Comparison of ENCODE assay signal across 17 mouse cellular contexts in the genomic region with DNA sequence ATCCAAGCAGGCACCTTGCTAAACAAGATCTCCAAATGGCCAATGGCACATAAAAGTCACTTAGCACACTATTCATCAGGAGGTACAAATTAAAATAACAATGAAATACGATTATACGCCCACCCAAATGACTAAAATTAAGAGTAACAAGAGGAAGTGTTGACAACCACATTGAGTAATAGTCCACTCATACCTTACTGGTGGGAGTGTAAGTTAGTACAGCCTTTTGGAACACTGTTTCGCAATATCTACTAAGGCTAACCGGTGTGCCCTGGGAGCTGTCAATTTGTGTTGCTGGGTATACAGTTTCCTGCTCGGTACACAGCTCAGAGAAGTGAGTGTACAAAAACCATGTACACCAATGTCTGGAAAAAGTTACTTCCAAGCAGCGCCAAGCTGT.
DNase-seq lines count a peak whose midpoint lies in the region.
"Had no signal": no experiment of that assay in that cellular context is flagged by ENCODE, and none has a peak within 500 bp of the region (broad histone marks: within the 10 kb centered on the region; RNA-seq: fewer than 3 reads in every experiment).

No protein-coding gene starts in this region.

- DNase-seq in heart, adult 11 months, result peak; percentile 7
- DNase-seq in heart, adult 18-20 months, result no peak
- peak; percentile 68 for DNase-seq in lung, postnatal 36 days
- no peak for DNase-seq in lung, postnatal 4 days
- DNase-seq in fibroblast of lung, adult 2 months (ENCODE audit: low read depth), result peak; percentile 39
- peak; percentile 17 for DNase-seq in yolk sac, embryonic 10.5 days (ENCODE audit: low spot score)
- DNase-seq in embryo, embryonic 11 days, result no peak
- DNase-seq in spleen, postnatal 14 days (ENCODE audit: low spot score in 2 of 2), result no peak
- DNase-seq: adrenal gland, adult 2 months; cerebellum, postnatal 10 days; forebrain, postnatal 0 days; heart, postnatal 36 days; kidney, adult 2 months; kidney, postnatal 14 days; lung, embryonic 14.5 days; right cerebral cortex, postnatal 25 days; thymus, postnatal 4 days had no signal

Comparison
In these comparisons a context has a peak if more than half of its experiments do, and no peak if none do; other contexts are left out.
1. DNase-seq: peak in heart, adult 11 months (single experiment), lung, postnatal 36 days (single experiment), fibroblast of lung, adult 2 months (single experiment) and yolk sac, embryonic 10.5 days (single experiment); none in heart, adult 18-20 months (0 of 2), lung, postnatal 4 days (0 of 2), embryo, embryonic 11 days (single experiment) and spleen, postnatal 14 days (0 of 2).